Mouse (Mus musculus) effector memory CD4-positive, alpha-beta T cell, adult 5 months (primary cell): ENCODE measurements around the gene Vamp9. TPM values are rescaled to one million over a fixed set of nuclear protein-coding genes. Genes with fewer than 3 reads are reported as not detected.

Experiments
- polyA plus RNA-seq: library from polyadenylated mRNA; unstranded; fragments of 100-300 nt; shearing (Covaris generic); gene quantifications from one replicate; pipeline ENCODE4 v1.2.1, GENCODE M21; 2017

The Vamp9 gene
- polyA plus RNA-seq, result not detected

DNA sequence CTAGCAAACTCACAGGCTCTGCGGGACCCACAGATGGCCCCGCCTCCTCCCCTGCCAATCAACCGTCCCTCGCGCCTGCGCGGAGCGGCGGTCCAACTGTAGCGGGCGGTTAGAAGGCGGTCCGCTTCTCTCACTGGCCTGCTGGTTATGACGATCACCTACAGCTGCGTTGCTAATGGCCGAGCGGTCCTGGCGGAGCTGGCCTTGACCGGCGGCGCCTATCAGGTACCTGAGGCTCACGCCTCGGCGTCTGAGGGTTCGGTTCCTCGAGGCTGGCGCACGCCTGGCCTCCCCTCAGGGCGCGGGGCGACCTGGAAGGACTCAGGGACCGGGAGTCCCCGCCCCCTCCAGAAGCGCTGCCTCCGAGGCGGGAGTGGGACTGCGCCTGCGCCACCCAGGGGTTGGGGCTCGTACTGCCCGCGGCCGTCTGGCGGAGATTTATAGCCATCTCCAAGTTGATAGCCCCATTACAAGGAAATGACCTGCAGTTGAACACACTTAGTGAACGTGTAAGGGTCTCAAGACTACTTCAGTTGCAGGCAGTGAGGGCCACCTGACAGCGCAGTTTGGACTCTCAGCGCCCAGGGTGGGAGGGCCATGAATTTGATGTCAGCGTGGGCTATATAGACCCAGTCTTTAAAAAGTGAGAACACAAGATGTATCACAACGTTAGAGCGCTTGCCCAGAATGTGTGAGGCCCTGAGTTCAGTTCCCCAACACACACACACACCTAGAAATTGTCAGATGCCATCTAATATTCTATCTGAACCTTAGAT, at the start of gene Vamp9:
Gene Vamp9 (plus strand): TSS at position 74 of the 776 bp plus-strand sequence.

DNA sequence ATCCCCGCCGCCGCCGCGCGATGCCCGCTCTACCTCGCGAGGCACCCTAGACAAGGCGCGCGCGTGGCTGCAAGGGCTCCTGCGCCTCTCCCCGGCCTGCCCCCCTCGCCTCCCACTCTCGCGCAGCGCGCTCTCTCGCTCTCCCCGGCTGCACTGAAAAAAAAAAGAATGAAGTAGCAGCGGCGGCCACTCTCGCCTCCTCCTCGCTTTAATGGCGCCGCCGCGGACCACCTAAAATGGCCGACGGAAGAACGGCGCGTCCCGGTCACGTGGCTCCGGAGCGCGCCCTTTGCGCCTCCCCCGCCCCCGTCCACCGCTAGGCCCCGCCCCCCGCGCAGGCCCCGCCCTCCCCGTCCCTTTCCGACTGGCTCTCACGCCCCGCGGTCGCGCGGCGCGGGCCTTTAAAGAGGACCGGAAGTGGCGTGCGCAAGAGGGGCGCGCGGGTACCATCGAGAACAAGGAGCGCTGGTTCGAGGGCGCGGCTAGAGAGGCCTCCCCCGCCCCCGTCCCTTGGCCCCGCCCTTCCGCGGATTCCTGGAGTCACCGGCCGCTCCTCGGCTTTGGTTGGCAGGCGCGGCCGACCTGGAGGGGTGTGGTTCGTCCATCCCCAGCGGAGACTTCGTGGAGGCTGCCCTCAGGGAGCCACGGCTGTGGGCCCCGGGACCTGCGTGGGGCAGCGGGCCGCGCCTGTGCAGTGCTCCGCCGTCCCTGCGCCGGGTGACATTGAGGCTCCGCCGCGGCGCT, 72.8 kb downstream of the Vamp9 start, which contains the start of the genes Hnrnpd and 4930524J08Rik:
Gene Hnrnpd (minus strand): TSS at position 240 of the 744 bp plus-strand sequence.
Gene 4930524J08Rik (plus strand): TSS at position 363 of the 744 bp plus-strand sequence.

Other genes with a start within 250 kb of the Vamp9 start
- gene Rasgef1b, start 177.2 kb upstream of the Vamp9 start, polyA plus RNA-seq, result 8.0 TPM
- 412 TPM for gene Hnrnpd, start 72.7 kb downstream of the Vamp9 start, polyA plus RNA-seq
- gene 4930524J08Rik, start 72.8 kb downstream of the Vamp9 start, polyA plus RNA-seq, result not detected
- 202 TPM for gene Hnrnpdl, start 133.4 kb downstream of the Vamp9 start, polyA plus RNA-seq
- 22.2 TPM for gene Enoph1, start 133.7 kb downstream of the Vamp9 start, polyA plus RNA-seq